ENCODE assay signal across 24 mouse cellular contexts in the genomic region with DNA sequence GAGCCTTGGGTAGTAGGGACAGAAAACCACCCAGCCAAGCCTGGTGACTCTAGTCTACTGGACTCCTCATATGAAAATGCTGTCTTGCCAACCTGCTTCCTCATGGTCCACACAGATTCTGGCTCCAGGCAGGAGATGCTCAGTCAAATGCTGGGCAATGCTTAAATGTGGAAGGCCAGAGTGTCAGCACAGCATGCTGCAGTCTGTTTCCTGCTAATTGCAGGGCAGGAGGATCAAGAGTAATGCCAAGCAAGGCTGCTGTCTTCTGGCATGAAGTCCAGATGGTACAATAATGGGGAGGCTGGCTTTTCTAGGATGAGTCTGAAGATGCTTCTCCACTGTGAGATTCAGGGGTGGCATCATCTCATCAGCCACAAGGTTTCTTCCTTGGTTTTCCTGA. TPM values are rescaled to one million over a fixed set of nuclear protein-coding genes. Genes with fewer than 3 reads are reported as not detected.
A peak's percentile ranks its signal among the peaks of the same experiment; 100 is the strongest.
DNase-seq lines count a peak whose midpoint lies in the region; ATAC-seq and TF ChIP-seq lines count a peak whose summit lies in the region.
"Had no signal": no experiment of that assay in that cellular context is flagged by ENCODE, and none has a peak within 500 bp of the region (broad histone marks: within the 10 kb centered on the region; RNA-seq: fewer than 3 reads in every experiment).

No protein-coding gene starts in this region.

- no peak for DNase-seq in heart, adult 11 months
- DNase-seq in midbrain, postnatal 0 days (ENCODE audit: low spot score): peak; percentile 58
- peak; percentile 87 for DNase-seq in cerebellum, adult 9-11 months
- no peak for DNase-seq in urinary bladder, postnatal 25 days (ENCODE audit: low spot score)
- DNase-seq in thymus, postnatal 0 days (ENCODE audit: low spot score): no peak
- DNase-seq: forebrain, postnatal 0 days; gastrocnemius, postnatal 36 days; kidney, postnatal 4 days; liver, postnatal 0 days; lung, postnatal 36 days; right cerebral cortex, postnatal 14 days; thymus, postnatal 14 days had no signal

- no peak for ATAC-seq in heart, embryonic 11.5 days (replicated peaks; ENCODE audit: insufficient number of reproducible peaks, low FRiP score, low TSS enrichment)
- no peak for ATAC-seq in midbrain, postnatal 0 days (ENCODE audit: low FRiP score)
- ATAC-seq in midbrain, embryonic 13.5 days: no peak
- ATAC-seq: forebrain, postnatal 0 days; intestine, embryonic 15.5 days; liver, postnatal 0 days had no signal

- H3K4me1 ChIP-seq in heart, embryonic 11.5 days (ENCODE audit: control insufficient read depth, insufficient read depth, low read length): peaks cover 16% of the 10 kb centered on the region
- H3K4me1 ChIP-seq in midbrain, postnatal 0 days (ENCODE audit: insufficient read depth, low read length): no peaks in the 10 kb centered on the region
- no peaks in the 10 kb centered on the region for H3K4me1 ChIP-seq in midbrain, embryonic 13.5 days (replicated peaks)
- H3K4me1 ChIP-seq: embryonic facial prominence, embryonic 13.5 days; hindbrain, embryonic 13.5 days; intestine, embryonic 15.5 days; limb, embryonic 15.5 days; neural tube, embryonic 12.5 days; stomach, embryonic 15.5 days had no signal

- no peak overlapping the region for H3K4me2 ChIP-seq in heart, embryonic 11.5 days
- H3K4me2 ChIP-seq in midbrain, postnatal 0 days (ENCODE audit: low read depth, low read length, poor library complexity, severe bottlenecking): no peak overlapping the region
- no peak overlapping the region for H3K4me2 ChIP-seq in midbrain, embryonic 13.5 days (replicated peaks)
- H3K4me2 ChIP-seq: embryonic facial prominence, embryonic 13.5 days; hindbrain, embryonic 13.5 days; intestine, embryonic 15.5 days; limb, embryonic 15.5 days; neural tube, embryonic 12.5 days; stomach, embryonic 15.5 days had no signal

- H3K9me3 ChIP-seq in heart, embryonic 11.5 days (replicated peaks; ENCODE audit: control insufficient read depth, low read length): no peaks in the 10 kb centered on the region
- H3K9me3 ChIP-seq in midbrain, postnatal 0 days (ENCODE audit: low read length): no peaks in the 10 kb centered on the region
- no peaks in the 10 kb centered on the region for H3K9me3 ChIP-seq in midbrain, embryonic 13.5 days
- H3K9me3 ChIP-seq: embryonic facial prominence, embryonic 13.5 days; hindbrain, embryonic 13.5 days; intestine, embryonic 15.5 days; limb, embryonic 15.5 days; neural tube, embryonic 12.5 days; stomach, embryonic 15.5 days had no signal

- no peaks in the 10 kb centered on the region for H3K27me3 ChIP-seq in heart, embryonic 11.5 days (ENCODE audit: control insufficient read depth, insufficient read depth, low read length)
- no peaks in the 10 kb centered on the region for H3K27me3 ChIP-seq in midbrain, postnatal 0 days (ENCODE audit: insufficient read depth, low read length)
- H3K27me3 ChIP-seq in midbrain, embryonic 13.5 days: no peaks in the 10 kb centered on the region
- H3K27me3 ChIP-seq: embryonic facial prominence, embryonic 13.5 days; hindbrain, embryonic 13.5 days; intestine, embryonic 15.5 days; limb, embryonic 15.5 days; neural tube, embryonic 12.5 days; stomach, embryonic 15.5 days had no signal

- H3K4me3 ChIP-seq in heart, embryonic 11.5 days (ENCODE audit: low read depth, low read length): no peak overlapping the region
- no peak overlapping the region for H3K4me3 ChIP-seq in midbrain, postnatal 0 days (ENCODE audit: low read depth, low read length)
- no peak overlapping the region for H3K4me3 ChIP-seq in midbrain, embryonic 13.5 days (replicated peaks)
- H3K4me3 ChIP-seq: embryonic facial prominence, embryonic 13.5 days; hindbrain, embryonic 13.5 days; intestine, embryonic 15.5 days; limb, embryonic 15.5 days; neural tube, embryonic 12.5 days; stomach, embryonic 15.5 days had no signal

- TF ChIP-seq CTCF in midbrain, postnatal 0 days (IDR thresholded peaks at IDR 0.05): no peak

- H3K27ac ChIP-seq in heart, embryonic 11.5 days (ENCODE audit: low read depth, low read length): peak overlapping the region; percentile 95
- no peak overlapping the region for H3K27ac ChIP-seq in midbrain, postnatal 0 days (ENCODE audit: low read depth, low read length)
- H3K27ac ChIP-seq in midbrain, embryonic 13.5 days: no peak overlapping the region
- H3K27ac ChIP-seq: embryonic facial prominence, embryonic 13.5 days; hindbrain, embryonic 13.5 days; intestine, embryonic 15.5 days; limb, embryonic 15.5 days; neural tube, embryonic 12.5 days; stomach, embryonic 15.5 days had no signal

- H3K9ac ChIP-seq in heart, embryonic 11.5 days (ENCODE audit: low read depth, low read length): no peak overlapping the region
- H3K9ac ChIP-seq in midbrain, postnatal 0 days (replicated peaks; ENCODE audit: low read length, poor library complexity, severe bottlenecking): no peak overlapping the region
- H3K9ac ChIP-seq in midbrain, embryonic 13.5 days (replicated peaks): no peak overlapping the region
- H3K9ac ChIP-seq: embryonic facial prominence, embryonic 13.5 days; forebrain, postnatal 0 days; hindbrain, embryonic 13.5 days; intestine, embryonic 15.5 days; limb, embryonic 15.5 days; liver, postnatal 0 days; neural tube, embryonic 12.5 days; stomach, embryonic 15.5 days had no signal

- H3K36me3 ChIP-seq in heart, embryonic 11.5 days (ENCODE audit: control insufficient read depth, insufficient read depth, low read length): no peaks in the 10 kb centered on the region
- H3K36me3 ChIP-seq in midbrain, postnatal 0 days (ENCODE audit: insufficient read depth, low read length): no peaks in the 10 kb centered on the region
- H3K36me3 ChIP-seq in midbrain, embryonic 13.5 days: no peaks in the 10 kb centered on the region
- H3K36me3 ChIP-seq: embryonic facial prominence, embryonic 13.5 days; hindbrain, embryonic 13.5 days; intestine, embryonic 15.5 days; limb, embryonic 15.5 days; neural tube, embryonic 12.5 days; stomach, embryonic 15.5 days had no signal

RNA-seq across cellular contexts. Expression of a gene that starts 32.3 kb away (rescaled TPM):
- polyA plus RNA-seq in heart, embryonic 11.5 days (2014; fragmentation: Nextera tagmentation; extraction: Ambion mirVana): not detected in 2 replicates
- total RNA-seq in midbrain, postnatal 0 days (2014; rRNA removed): 0.11 TPM in 1 of 2 replicates, not detected in the other
- not detected in 2 replicates for polyA plus RNA-seq in midbrain, postnatal 0 days (2015; fragmentation: Nextera tagmentation; extraction: Ambion mirVana)
- polyA plus RNA-seq in midbrain, embryonic 13.5 days (2015; fragmentation: Nextera tagmentation; extraction: Ambion mirVana): not detected in 2 replicates
- not detected in 2 replicates for polyA plus RNA-seq in thymus, postnatal 0 days (2015; fragmentation: Nextera tagmentation; extraction: Ambion mirVana)
- total RNA-seq: adrenal gland, postnatal 14 days; forebrain, postnatal 0 days; gastrocnemius, postnatal 36 days; monocyte, adult 5-6 weeks had no signal
- polyA plus RNA-seq: embryonic facial prominence, embryonic 13.5 days; forebrain, postnatal 0 days; hindbrain, embryonic 13.5 days; intestine, embryonic 15.5 days; kidney, embryonic 14.5 days; limb, embryonic 15.5 days; liver, postnatal 0 days; neural tube, embryonic 12.5 days; spleen, adult 2 months; stomach, embryonic 15.5 days had no signal

RNA-seq across cellular contexts. Expression of a gene that starts 47.4 kb away (rescaled TPM):
- polyA plus RNA-seq in heart, embryonic 11.5 days (2014; fragmentation: Nextera tagmentation; extraction: Ambion mirVana): 1.9 and 3.1 TPM in 2 replicates
- 4.5 and 5.0 TPM in 2 replicates for total RNA-seq in midbrain, postnatal 0 days (2014; rRNA removed)
- 1.2 and 1.7 TPM in 2 replicates for polyA plus RNA-seq in midbrain, postnatal 0 days (2015; fragmentation: Nextera tagmentation; extraction: Ambion mirVana)
- 0.27 and 0.49 TPM in 2 replicates for polyA plus RNA-seq in midbrain, embryonic 13.5 days (2015; fragmentation: Nextera tagmentation; extraction: Ambion mirVana)
- 0.53 and 0.62 TPM in 2 replicates for polyA plus RNA-seq in thymus, postnatal 0 days (2015; fragmentation: Nextera tagmentation; extraction: Ambion mirVana)
- total RNA-seq: adrenal gland, postnatal 14 days; monocyte, adult 5-6 weeks had no signal
- polyA plus RNA-seq: liver, postnatal 0 days had no signal

RNA-seq across cellular contexts. Expression of a gene that starts 47.8 kb away (rescaled TPM):
- 28.6 and 30.6 TPM in 2 replicates for polyA plus RNA-seq in heart, embryonic 11.5 days (2014; fragmentation: Nextera tagmentation; extraction: Ambion mirVana)
- total RNA-seq in midbrain, postnatal 0 days (2014; rRNA removed): 15.8 and 28.4 TPM in 2 replicates
- polyA plus RNA-seq in midbrain, postnatal 0 days (2015; fragmentation: Nextera tagmentation; extraction: Ambion mirVana): 16.4 and 16.9 TPM in 2 replicates
- 9.1 and 9.3 TPM in 2 replicates for polyA plus RNA-seq in midbrain, embryonic 13.5 days (2015; fragmentation: Nextera tagmentation; extraction: Ambion mirVana)
- 30.4 and 32.5 TPM in 2 replicates for polyA plus RNA-seq in thymus, postnatal 0 days (2015; fragmentation: Nextera tagmentation; extraction: Ambion mirVana)

Comparison
In these comparisons a context has a peak if more than half of its experiments do, and no peak if none do; other contexts are left out.
1. DNase-seq: peak in midbrain, postnatal 0 days (single experiment) and cerebellum, adult 9-11 months (single experiment); none in heart, adult 11 months (single experiment), urinary bladder, postnatal 25 days (single experiment) and thymus, postnatal 0 days (single experiment).